Mouse (Mus musculus) kidney, adult 18-20 months (tissue): ENCODE measurements at regions not wholly inside any gene's neighbourhood (a gene's known extent, or its start where the extent isn't known, plus 50 kb on each side); places are given as distances from the start of the nearest gene placed in this dataset.

Experiments used
- DNase-seq: peaks from one replicate; pipeline ENCODE4 v3.0.0; 2021

DNA sequence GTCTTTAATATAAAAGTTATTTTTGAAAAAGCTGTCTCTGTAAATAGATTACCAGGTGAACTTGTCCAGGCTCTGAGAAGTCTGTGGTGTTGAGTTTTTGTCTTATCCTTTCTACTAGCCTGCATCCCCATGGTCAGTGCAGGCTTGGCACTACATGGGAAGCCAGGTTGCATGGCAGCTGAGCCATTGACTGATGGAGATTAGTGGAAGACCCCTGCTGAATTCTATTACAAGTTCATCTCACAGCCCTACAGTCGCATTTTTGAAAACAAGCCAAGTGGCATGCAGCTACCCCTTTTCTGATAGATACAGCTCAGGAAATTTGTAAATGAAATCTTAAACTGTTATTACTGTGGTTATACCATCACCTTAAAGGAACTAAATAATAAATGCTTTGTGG, 101.2 kb upstream of the Fam184a start:
- no peak for DNase-seq

DNA sequence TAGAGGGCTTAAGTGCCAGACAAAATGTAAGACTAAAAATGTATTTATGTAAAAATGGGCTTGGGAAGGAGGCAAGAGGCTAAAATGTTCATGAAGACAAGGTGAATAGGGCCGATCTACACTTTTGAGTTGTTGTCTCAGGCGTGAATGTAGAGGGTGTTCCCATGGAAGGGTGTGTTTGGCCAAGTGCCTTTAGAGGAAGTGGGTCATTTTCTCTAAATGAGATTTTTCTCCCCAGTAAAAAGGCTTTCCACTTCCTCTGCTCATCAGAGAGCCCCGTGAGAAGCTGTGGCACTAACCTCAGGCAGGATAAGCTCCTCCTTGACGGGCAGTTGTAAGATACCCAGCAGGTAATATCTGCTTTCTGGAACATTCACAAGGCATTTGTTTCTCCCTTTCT, 99.6 kb upstream of the Fam184a start:
- no peak for DNase-seq

GRCm38 (mm10) chr10:53813244-53813620, 62.3 kb upstream of the Fam184a start:
- DNase-seq, result no peak

DNA sequence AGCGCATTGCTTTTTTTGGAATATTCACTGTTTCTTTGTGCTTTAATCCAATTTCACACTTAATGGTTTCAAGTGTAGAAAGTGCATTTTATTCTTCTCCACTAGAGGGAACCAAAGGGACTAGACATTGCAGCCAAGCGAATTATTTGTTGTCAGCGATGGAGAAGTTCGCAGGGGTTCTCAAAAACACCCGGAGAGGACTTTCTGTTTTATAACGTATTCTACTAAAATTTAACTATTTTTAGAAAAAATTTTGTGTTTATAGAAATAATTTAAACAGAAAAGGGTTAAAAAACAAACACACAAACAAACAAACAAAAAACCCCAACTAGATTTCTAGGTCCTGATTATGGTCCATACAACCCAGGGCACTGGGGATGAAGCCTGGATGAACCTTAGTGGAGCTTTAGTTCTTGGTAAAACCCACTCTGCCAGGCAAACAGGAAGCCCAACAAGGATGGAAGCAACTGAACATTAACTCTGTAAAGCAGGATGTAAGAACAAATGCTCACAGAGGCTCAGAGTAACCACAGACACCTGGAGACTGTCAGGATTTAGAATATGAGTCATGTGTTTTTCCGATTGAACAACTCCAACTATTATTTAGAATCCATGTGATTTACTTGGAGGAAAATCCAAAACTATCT, 61.8 kb upstream of the Fam184a start:
- DNase-seq, result no peak

DNA sequence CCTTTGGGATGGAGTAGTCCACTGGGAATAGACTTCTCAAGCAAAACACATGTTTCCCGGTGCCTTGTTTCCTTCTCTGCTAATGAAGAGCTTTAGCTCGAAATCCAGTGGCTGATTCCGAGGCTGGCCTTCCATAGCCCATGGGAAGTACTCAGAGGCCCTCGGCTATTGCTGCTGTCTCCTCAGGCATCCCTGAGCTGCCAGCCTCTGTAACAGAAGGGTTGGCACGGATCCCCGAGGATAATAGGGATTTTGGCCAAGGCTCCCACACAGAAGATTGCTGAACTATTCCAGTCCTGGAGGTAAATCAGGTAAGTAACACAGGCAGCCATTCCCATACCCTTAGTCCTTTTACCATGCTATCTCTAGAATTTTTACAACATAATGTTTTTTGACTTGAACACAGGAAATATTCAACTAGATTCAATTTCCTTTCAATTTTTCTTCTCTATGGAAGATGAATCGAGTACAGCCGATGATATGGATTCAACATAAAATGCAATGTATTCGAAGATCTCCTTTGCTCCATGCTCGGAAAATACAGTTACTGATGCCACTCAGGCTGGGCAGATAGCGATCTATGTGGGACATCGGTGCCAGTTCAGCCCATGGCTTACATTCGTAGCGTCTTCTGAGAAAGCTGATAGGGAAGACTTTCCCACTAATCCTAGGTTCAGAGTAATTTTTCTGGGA, 61.1 kb upstream of the Fam184a start:
- DNase-seq, result no peak

DNA sequence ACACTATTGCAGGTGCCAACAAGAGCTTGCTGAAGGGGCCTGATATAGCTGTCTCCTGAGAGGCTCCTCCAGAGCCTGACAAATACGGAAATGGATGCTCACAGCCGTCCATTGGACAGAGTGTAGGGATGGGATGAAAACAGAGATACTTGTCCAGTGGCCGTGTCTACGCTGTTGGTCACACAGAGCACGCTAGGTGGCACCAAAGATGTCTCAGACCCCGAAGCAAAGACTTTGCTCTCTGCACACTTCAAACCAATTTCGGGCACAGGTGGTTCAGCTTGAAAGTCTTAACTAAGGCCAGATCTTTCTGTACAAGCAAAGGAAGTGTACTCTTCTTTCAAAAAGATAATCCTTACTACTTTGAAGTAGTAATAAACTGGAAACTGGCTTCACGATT, 55.8 kb upstream of the Fam184a start:
- peak; percentile 32 for DNase-seq

DNA sequence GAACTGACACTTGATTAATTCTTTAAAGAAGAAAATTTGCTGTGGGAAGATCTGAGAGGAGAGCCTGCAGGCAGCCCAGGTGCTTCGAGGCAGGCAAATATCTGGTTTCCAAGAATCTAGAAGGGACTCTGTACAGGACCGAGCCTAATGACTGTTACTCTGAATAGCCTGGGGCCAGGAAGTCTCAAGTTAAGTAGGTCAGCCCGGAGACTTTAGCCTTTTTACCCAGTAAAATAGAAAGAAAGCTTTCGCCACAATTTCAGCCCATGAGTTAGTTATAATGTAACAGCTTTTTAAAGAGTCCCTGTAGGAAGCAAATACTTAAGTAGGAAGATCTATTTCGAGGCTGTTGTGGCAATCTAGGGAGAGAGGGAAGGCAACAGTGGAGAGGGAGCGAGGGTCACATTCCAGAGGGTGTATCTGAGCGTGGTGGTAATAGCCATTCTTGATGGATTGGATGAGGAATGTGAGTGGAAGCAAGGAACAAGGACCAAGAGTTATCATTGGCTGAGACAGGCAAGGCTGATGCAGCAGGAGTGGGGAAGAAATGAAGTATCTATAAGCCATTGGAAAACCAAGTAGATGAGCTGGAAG, 50.2 kb upstream of the Fam184a start:
- peak; percentile 30 for DNase-seq
